Mouse (Mus musculus) midbrain, embryonic 10.5 days (tissue): ENCODE measurements at regions not wholly inside any gene's neighbourhood (a gene's known extent, or its start where the extent isn't known, plus 50 kb on each side); places are given as distances from the start of the nearest gene placed in this dataset.

ENCODE experiments used
- DNase-seq: peaks from one replicate; pipeline ENCODE4 v3.0.0-alpha.2; 2017; ENCODE audit warnings: low spot score
- H3K27ac ChIP-seq: fragments of 300-500 bp; sonication (generic); replicated peaks from 2 replicates; pipeline ENCODE4 v1.5.1; 2016; ENCODE audit warnings: mild to moderate bottlenecking
- H3K27me3 ChIP-seq: fragments of 300-500 bp; sonication (generic); 2 replicates; pipeline ENCODE4 v1.6.1; 2016; ENCODE audit warnings: low read depth, mild to moderate bottlenecking; ENCODE audit not compliant: poor library complexity, severe bottlenecking
- H3K36me3 ChIP-seq: fragments of 300-500 bp; sonication (generic); 2 replicates; pipeline ENCODE4 v1.6.1; 2016; ENCODE audit warnings: mild to moderate bottlenecking, moderate library complexity
- H3K4me1 ChIP-seq: fragments of 300-500 bp; sonication (generic); 2 replicates; pipeline ENCODE4 v1.6.1; 2016
- H3K4me3 ChIP-seq: fragments of 300-500 bp; sonication (generic); 2 replicates; pipeline ENCODE4 v1.5.1; 2016; ENCODE audit warnings: mild to moderate bottlenecking, moderate library complexity
- H3K9me3 ChIP-seq: fragments of 300-500 bp; sonication (generic); replicated peaks from 2 replicates; pipeline ENCODE4 v1.6.1; 2016; ENCODE audit warnings: mild to moderate bottlenecking
- WGBS: fragments of 180-500 bp; shearing (Covaris S2); methylation state at CpG from one replicate; pipeline ENCODE4 v1.1.7; 2016; 5-methylcytosine and 5-hydroxymethylcytosine counted together

DNA sequence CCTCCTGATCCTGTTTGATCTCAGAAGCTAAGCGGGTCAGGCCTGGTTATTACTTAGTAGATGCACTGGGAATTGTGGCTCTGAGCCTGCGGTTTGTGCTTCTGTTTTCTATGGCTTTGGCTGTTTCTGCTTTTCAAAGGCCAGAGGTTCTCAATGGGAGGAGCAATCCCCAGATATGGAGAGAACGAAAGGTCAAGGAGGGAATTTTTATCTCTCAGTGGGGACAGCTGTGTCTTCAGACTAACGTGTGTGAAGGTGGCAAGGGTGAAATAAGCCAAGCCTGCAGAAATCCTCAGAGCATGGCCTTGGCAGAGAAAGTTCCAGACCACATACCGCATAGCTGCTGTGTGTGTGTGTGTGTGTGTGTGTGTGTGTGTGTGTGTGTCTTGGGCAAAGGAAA, 375.0 kb upstream of the Fam19a5 start:
- Histone ChIP-seq H3K36me3 (no peaks in the 10 kb centered on the region), H3K4me1 (no peaks in the 10 kb centered on the region), H3K9me3 (no peaks in the 10 kb centered on the region), H3K27ac (no peak overlapping the region), H3K4me3 (no peak overlapping the region), H3K27me3 (no peaks in the 10 kb centered on the region)
- no peak for DNase-seq
- WGBS, result 85% methylated on average over 5 of the region's 5 CpGs

DNA sequence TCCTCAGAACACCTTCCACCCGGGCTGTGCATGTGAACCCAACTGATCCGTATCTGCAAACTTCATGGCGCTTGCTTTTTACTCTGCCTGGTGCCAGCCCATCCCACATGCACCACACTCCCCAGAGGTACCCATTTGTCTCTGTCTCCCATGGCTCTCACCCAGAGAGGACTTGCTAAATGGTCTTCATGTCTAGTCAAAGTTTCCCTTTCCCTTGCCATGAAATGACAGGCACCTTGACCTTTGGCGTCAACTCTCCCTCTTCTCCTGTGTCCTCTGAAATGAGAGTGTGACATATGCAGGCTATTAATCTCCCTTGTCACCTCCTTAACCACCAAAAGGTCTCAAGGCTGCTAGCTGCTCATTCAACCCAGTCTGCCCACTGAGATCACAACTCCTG, 373.2 kb upstream of the Fam19a5 start:
- H3K27me3 ChIP-seq, result no peaks in the 10 kb centered on the region

DNA sequence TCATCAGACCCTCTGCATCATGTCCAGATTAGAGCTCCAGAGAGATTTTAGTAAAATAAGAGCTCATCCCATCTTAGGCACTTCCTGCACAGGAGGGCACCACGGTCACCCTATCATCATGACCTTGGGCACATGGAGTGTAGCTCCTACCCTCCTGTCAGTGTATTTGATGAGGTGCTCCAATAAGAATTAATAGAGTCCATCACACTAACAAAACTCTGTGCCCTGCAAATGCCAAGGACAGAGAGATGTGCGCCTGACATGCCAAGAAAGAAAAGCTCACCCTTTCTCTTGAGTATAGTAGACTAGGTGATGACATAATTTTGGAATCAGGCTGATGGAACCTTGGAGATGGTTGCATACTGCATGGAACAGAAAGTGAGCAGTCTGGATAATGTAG, 371.0 kb upstream of the Fam19a5 start:
- H3K36me3 ChIP-seq, result no peaks in the 10 kb centered on the region
- DNase-seq, result no peak
- WGBS, result 95% methylated on average over 2 of the region's 2 CpGs
- H3K4me3 ChIP-seq, result no peak overlapping the region
- H3K4me1 ChIP-seq, result no peaks in the 10 kb centered on the region
- H3K27me3 ChIP-seq, result no peaks in the 10 kb centered on the region
- no peak overlapping the region for H3K27ac ChIP-seq
- no peaks in the 10 kb centered on the region for H3K9me3 ChIP-seq

More for the DNA sequence above, 373.2 kb upstream of the Fam19a5 start:
- Histone ChIP-seq H3K4me1 (no peaks in the 10 kb centered on the region), H3K36me3 (no peaks in the 10 kb centered on the region), H3K9me3 (no peaks in the 10 kb centered on the region), H3K27ac (no peak overlapping the region), H3K4me3 (no peak overlapping the region)
- no peak for DNase-seq
- WGBS, result 85% methylated on average over 4 of the region's 4 CpGs

DNA sequence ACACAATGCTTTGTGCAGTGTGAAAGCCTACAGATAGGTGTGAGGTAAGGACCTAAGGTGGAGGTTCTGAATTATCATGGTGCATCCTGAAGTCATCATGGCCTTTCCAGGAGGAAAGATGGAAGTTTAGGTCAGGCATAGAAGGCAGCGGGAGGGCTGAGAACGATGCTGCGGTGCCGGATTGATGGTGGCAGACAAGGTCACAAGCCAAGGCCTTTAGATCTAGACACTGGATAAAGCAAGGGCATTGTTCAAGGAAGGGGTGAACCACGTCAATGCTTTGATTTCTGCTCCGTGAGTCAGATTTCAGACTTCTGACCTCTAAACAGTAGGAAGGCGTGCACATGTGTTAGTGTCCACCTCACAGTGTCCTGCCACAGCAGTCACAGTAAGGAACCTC, 365.5 kb upstream of the Fam19a5 start:
- H3K27ac ChIP-seq, result no peak overlapping the region
- no peaks in the 10 kb centered on the region for H3K4me1 ChIP-seq
- H3K36me3 ChIP-seq, result no peaks in the 10 kb centered on the region
- H3K27me3 ChIP-seq, result no peaks in the 10 kb centered on the region
- WGBS, result 90% methylated on average over 7 of the region's 7 CpGs
- DNase-seq, result no peak
- no peaks in the 10 kb centered on the region for H3K9me3 ChIP-seq
- H3K4me3 ChIP-seq, result no peak overlapping the region

DNA sequence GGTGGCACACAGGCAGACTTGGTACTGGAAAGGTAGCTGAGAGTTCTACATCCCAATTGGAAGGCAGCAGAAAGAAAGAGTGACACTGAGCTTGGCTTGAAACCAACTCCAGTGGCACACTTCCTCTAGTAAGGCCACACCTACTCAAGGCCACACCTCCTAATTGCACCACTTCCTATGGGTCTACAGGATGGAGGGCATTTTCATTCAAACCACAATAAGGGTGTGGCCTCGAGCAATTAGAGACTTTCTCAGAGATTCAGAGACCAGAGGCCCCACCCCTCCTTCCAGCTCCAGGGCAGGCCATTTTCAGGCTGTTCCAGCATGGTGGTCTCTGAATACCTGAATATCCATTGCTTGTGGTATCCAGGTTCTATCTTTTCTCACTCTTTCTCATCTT, 363.3 kb upstream of the Fam19a5 start:
- no peaks in the 10 kb centered on the region for H3K36me3 ChIP-seq
- DNase-seq, result no peak
- H3K27me3 ChIP-seq, result no peaks in the 10 kb centered on the region
- no peaks in the 10 kb centered on the region for H3K4me1 ChIP-seq
- whole genome bisulfite sequencing, result 83% methylated on average over 1 of the region's 1 CpGs
- no peak overlapping the region for H3K4me3 ChIP-seq
- no peaks in the 10 kb centered on the region for H3K9me3 ChIP-seq
- no peak overlapping the region for H3K27ac ChIP-seq

DNA sequence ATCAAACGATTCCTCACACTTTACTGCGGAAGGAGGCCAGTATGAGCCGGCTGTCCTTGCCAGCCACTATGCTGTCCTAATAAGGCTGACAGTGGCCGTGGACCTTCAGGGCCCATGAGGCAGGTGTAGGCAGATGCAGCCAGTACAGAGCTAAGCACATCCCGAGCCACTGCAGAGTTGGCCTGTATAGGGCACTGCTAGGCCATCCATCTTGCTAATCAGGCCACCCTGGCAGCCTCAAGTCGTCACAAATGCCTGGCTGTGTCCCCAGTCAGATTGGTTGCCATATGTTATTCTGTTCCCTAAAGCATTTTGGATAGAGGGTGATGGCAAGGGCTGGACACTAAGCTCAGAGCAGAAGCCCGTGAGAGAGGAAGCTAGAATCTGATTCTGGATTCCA, 359.9 kb upstream of the Fam19a5 start:
- Histone ChIP-seq H3K27ac (no peak overlapping the region; the same call in 1 of the 2 replicates), H3K27me3 (no peaks in the 10 kb centered on the region), H3K4me1 (no peaks in the 10 kb centered on the region), H3K4me3 (no peak overlapping the region), H3K36me3 (no peaks in the 10 kb centered on the region), H3K9me3 (no peaks in the 10 kb centered on the region)
- 87% methylated on average over 7 of the region's 7 CpGs for WGBS
- no peak for DNase-seq

DNA sequence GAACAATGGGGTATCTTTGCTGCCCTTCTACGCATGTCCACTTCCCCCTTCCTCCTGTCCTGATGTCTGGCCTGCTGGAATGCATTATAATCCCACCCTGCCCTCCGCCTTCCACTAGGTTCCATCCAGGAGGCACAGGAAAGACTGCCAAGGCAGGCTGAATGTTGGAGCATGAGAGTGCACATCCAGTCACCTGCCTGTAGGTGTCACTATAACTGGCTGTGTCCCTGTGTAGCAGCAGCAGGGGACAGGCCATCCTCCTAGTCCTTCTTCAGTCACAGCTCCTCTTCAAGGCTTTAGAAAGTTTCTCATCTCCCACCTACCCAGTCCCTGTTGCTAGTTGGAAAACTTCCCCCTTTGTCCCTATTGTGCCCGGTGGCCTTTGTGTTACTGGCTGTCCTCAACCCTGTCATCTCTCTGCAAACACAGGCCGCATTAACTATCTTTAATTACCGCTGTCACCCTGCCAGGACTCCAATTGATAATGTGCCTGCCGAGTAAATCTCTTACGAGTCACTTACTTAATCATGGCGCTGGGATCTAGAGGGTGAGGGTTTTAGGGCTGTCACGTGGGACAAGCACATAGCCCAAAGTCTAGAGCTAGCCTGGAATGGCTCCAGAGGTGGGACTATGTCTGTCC, 355.2 kb upstream of the Fam19a5 start:
- Histone ChIP-seq H3K27me3 (no peaks in the 10 kb centered on the region), H3K4me1 (no peaks in the 10 kb centered on the region), H3K27ac (no peak overlapping the region), H3K9me3 (no peaks in the 10 kb centered on the region), H3K4me3 (no peak overlapping the region), H3K36me3 (no peaks in the 10 kb centered on the region)
- DNase-seq, result no peak
- WGBS, result 72% methylated on average over 9 of the region's 9 CpGs

DNA sequence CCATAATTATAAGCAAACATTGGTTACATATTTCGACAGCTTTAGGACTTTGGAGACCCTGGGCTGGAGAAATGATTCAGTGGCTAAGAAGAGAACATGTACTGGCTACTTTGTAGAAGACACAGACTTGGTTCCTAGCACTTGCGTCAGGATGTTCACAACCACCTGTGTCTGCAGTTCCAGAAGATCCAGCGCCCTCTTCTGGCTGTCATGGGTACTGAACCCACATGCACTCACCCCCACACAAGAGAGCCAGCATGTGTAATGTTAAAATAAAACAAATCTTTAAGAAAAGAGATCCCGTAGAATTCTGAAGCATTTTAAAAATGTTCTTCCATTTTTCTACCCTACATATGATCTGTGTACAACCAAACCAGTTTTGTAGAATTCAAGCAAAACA, 352.2 kb upstream of the Fam19a5 start:
- Histone ChIP-seq H3K4me1 (peaks cover 16% of the 10 kb centered on the region), H3K27ac (no peak overlapping the region), H3K4me3 (no peak overlapping the region), H3K36me3 (no peaks in the 10 kb centered on the region), H3K27me3 (no peaks in the 10 kb centered on the region), H3K9me3 (no peaks in the 10 kb centered on the region)
- 70% methylated on average over 4 of the region's 4 CpGs for WGBS
- no peak for DNase-seq

DNA sequence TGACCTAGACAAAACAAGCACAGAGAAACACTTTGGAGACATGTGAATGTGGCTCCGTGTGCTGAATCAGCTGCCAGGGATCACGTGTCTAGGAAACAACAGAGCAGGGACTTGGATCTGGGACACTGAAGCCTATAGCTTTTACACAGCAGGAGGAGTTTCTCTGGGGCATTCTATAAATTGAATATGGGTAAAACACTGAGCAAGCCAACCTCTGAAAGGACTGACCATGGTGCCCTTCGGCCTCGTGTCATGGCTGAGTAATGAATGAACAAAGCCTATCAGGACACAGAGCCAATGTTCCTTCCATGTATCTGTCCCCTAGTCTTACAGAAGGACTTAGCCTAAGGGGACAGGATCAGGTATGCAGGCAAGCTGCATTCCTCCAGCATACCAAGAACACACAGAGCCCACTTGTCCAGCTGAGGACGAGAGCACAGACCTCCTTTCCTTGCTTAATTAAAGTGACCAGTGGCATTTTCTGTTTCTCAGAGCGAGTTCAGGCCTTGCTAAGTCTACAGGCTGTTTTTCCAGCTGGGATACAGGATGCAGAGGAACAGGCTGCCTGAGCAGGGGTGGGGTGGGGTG, 347.7 kb upstream of the Fam19a5 start:
- DNase-seq, result no peak
- no peak overlapping the region; the same call in 1 of the 2 replicates for H3K27ac ChIP-seq

DNA sequence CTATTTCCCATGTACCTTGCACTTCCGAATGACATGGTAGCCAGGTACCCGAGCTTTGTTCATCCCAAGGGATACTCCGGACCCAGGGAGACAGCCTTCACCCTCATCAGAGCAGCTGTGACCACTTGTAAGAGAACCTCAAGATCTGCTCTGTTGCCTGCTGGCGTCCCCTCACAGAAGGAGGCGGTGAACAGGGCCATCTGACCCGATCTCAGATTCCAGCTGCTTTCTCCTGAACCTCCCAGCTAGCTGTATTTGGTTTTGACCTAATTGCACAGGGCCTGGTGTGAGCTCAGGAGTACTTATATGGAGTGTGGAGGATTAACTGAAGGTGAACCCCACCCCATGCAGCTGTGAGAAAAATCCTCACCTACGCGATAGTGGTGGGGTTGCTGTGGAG, 344.5 kb upstream of the Fam19a5 start:
- WGBS, result 88% methylated on average over 8 of the region's 8 CpGs
- peaks cover 2% of the 10 kb centered on the region; the same call in 1 of the 2 replicates for H3K27me3 ChIP-seq
- no peak overlapping the region for H3K27ac ChIP-seq
- no peak overlapping the region for H3K4me3 ChIP-seq
- H3K36me3 ChIP-seq, result no peaks in the 10 kb centered on the region
- no peak for DNase-seq
- H3K4me1 ChIP-seq, result peaks cover 32% of the 10 kb centered on the region
- H3K9me3 ChIP-seq, result no peaks in the 10 kb centered on the region

More for the DNA sequence above, 347.7 kb upstream of the Fam19a5 start:
- H3K9me3 ChIP-seq, result no peaks in the 10 kb centered on the region
- no peak overlapping the region for H3K4me3 ChIP-seq
- no peaks in the 10 kb centered on the region for H3K27me3 ChIP-seq
- no peaks in the 10 kb centered on the region for H3K36me3 ChIP-seq
- 62% methylated on average over 6 of the region's 6 CpGs for WGBS
- peaks cover 27% of the 10 kb centered on the region for H3K4me1 ChIP-seq

DNA sequence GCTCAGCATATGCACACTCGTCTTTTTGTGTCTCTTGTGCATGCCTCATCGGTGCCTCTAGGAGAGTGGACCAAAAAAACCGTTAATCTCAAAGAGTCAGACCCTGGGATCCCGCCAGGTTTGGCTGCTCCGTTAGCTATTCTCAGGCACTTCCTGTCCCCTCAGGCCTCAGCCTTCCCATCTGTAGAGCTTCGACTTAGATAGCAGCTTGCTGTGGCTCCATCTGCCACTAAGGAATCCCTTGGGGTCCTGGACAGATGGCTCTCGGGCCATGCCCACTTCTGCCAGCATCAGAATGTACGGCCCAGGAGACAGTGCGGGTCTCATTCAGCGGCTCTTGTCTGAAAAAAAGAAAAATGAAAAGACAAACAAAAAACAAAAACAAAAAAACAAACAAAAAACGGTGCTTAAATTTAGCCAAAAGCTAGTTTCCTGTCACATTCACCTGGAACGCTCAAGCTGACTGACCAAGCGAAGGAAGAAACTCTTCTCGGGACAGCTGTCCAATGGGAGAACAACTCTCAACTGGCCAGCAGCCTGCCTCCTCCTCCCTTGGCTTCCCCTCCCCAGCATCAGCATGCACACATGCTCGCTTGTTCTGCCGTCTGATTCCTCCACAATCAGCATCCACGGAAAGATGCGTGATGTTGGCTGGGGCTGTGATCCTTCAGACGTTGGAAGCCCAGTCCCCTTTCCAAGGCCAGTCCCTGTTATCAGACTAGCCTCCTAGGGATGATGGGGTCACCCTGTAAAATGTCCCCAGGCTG, 343.6 kb upstream of the Fam19a5 start:
- Histone ChIP-seq H3K4me3 (no peak overlapping the region), H3K9me3 (no peaks in the 10 kb centered on the region), H3K36me3 (no peaks in the 10 kb centered on the region), H3K4me1 (peaks cover 29% of the 10 kb centered on the region), H3K27me3 (peaks cover 2% of the 10 kb centered on the region; the same call in 1 of the 2 replicates), H3K27ac (peak overlapping the region; percentile 57; the same call in 1 of the 2 replicates)
- WGBS, result 75% methylated on average over 19 of the region's 19 CpGs
- peak; percentile 20 for DNase-seq

DNA sequence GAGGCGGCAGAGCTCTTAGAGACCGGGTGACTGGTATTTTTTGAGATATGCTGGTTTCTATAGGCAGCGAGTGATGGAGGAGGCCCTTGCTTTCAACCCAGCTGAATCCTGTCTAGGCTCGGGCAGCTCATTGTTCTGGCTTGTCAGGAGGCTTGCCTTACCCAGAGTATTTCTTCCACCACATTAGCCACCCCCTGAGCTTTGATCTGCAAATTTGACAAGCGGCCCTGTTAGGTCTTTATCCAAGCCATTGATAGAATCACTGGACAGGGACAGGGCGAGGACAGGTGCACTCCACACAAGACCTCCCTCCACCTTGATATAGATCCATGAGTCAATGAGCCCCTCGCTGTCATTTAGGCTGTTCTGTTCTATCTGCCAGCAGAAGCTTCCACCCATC, 343.0 kb upstream of the Fam19a5 start:
- peak; percentile 27 for DNase-seq
- Histone ChIP-seq H3K4me3 (no peak overlapping the region), H3K9me3 (no peaks in the 10 kb centered on the region), H3K27me3 (peaks cover 2% of the 10 kb centered on the region; the same call in 1 of the 2 replicates), H3K27ac (peak overlapping the region; percentile 57; the same call in 1 of the 2 replicates), H3K36me3 (no peaks in the 10 kb centered on the region), H3K4me1 (peaks cover 23% of the 10 kb centered on the region)
- 47% methylated on average over 7 of the region's 7 CpGs for WGBS

DNA sequence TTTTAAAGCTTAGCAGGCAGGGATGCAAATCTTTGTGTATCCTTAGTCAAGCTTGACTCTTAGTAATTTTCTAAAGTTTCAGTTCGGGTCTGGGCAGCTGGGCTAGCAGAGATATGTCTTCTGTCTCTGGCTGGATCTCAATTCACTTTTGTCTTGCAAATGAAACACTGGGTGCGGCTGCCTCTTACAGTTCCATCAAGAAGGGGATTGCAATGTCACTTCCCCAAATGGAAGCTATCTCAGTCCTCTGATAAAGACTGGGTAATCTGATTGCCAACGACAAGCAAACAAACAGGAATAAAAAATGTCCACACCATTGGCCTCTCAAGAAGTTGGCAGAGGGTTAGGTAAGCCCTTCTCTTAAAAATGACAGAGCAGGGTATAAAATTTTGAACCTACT, 314.1 kb upstream of the Fam19a5 start:
- no peak overlapping the region for H3K27ac ChIP-seq
- no peak for DNase-seq
- H3K27me3 ChIP-seq, result no peaks in the 10 kb centered on the region
- no peaks in the 10 kb centered on the region for H3K4me1 ChIP-seq
- 66% methylated on average over 3 of the region's 3 CpGs for WGBS
- H3K9me3 ChIP-seq, result 0 out of 2 replicates have a peak, but pooled peaks cover 5% of the 10 kb centered on the region
- H3K4me3 ChIP-seq, result no peak overlapping the region
- H3K36me3 ChIP-seq, result no peaks in the 10 kb centered on the region
